Mouse (Mus musculus): Measurements from ENCODE around the gene Nomo1.

DNA sequence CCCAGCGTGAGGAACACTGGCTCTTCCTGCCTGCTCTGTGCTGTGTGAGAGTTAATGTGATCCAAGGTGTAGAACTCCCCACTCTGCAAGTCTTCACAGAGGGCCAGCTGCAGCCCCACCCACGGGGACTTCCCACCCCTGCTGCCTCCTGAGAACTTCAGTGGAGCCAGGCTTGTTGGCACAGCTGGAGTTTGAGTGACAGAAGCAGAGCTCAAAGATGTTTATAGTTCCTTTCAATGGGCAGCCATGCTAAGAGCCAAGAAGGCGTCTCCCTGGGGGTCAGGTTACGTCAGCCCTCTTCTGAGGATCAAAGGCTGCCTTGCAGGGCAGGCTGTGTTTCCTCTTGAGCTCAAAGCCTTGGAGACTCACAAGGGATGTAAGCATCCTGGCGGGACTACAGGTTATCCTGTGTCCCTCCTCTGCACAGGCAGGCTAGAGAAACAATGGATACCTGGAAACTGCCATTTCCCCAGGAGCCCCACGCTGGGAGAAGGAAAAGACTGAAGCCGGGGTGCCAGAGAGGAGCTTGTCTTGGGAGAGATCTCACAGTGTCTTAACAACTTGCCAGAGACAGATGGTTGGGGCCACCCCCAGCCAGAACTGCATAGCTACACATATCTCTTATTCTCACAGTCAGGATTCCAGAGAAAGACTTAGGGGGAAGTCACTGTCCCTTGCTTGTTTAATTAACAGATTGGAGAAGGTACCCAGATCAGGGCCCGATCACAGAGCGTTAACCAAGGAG, 20.1 kb upstream of the Nomo1 start:
- TF ChIP-seq CTCF (IDR thresholded peaks at IDR 0.05; ENCODE audit: borderline replicate concordance, insufficient read depth, low read length) (no peak), POLR2A (IDR thresholded peaks at IDR 0.05; ENCODE audit: low read depth, low read length) (no peak)
